Mouse (Mus musculus): ENCODE data around the gene Cd59a.
"Not testable (repeated sequence)": the region's sequence is repeated elsewhere in the genome, so short reads cannot be mapped to it uniquely, and the experiment has no call there.

The Cd59a gene

DNA sequence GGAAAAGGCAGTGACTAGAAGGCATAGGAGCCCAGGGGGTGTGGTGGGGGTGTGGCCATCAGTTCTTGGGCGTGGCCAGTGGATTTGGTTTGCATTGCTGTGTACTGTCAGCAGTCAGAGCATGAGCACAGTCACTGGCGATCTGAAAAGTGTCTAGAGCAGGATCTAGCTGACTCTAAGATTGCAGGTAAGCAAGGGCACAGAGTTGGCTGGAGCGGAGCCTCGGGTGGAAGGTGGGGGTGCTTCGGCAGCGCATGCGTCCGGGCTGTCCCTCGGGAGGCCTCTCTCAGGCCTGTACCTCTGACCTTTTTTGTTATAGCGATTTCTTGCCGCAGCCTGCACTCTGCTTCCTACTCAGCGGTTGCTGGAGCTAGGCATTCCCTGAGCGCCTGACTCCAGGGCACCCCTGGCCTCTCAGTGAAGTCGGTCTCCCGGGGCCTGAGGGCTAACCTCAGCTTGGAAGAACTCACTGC lies at the start of gene Cd59a:
Cd59a (plus strand) TSS at position 61 of the 473 bp plus-strand sequence.
- in situ Hi-C loops (cut with MboI, MseI): no loop called here

GRCm38 (mm10) chr2:104058381-104058780 lies 37.2 kb upstream of the Cd59a start:
- in situ Hi-C loops (cut with MboI, MseI): no loop called here

- in situ Hi-C loops (cut with MboI, MseI): no loop called here
Observed at GRCm38 (mm10) chr2:104058954-104059353, 36.6 kb upstream of the Cd59a start.

DNA sequence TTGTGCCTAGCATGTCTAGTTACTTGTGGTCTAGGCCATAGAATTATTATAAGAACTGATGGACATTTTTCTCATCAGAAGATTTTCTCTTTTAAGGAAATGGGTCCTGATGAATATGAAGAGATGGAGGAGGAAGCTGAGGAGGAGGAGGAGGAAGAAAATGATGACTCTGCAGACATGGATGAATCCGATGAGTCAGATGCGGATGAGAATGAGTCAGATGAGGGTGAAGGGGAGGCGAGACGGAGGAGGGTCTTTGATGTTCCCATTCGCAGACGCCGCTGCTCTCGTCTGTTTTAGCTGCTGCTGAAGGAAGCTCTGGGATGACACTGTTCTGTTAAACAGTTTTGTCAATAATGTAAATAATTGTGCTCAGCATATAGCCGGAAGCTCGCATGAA lies 35.8 kb upstream of the Cd59a start:
- in situ Hi-C loops (cut with MboI, MseI): no loop called here

DNA sequence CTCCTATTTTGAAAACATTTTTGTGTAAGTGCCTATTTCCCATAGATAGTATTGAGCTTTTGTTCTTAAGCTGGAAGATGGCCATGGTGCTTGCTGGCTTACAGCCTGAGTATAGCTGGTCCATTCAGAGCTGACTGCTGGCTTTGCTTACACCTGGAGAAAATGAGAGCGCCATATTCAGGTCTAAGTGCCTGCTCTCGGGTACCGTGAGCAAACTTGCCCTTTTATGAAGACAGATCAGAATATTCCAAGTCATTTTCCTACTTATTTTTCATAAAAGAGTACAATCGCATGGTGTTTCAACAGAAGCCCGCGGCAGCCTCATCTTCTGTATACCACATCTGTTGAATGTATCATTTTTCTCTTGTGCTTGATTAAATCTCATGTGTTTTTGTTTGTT lies 34.6 kb upstream of the Cd59a start:
- in situ Hi-C loops (cut with MboI, MseI): no loop called here

- in situ Hi-C loops (cut with MboI, MseI): no loop called here
Observed at GRCm38 (mm10) chr2:104062665-104063064, 32.9 kb upstream of the Cd59a start.

DNA sequence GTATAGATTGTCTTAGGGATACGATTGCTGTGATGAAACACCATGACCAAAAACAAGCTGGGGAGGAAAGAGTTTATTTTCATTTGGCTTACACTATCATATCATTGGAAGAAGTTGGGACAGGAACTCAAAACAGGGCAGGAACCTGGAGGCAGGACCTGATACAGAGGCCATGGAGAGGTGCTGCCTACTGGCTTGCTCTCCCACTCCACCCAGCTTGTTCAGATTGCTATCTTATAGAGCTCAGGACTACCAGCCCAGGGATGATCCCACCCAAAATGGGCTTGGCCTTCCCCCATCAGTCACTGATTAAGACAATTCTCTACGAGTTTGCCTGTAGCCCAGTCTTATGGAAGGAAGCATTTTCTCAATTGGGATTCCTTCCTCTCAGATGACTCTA lies 31.4 kb upstream of the Cd59a start:
- in situ Hi-C loops (cut with MboI, MseI): no loop called here

GRCm38 (mm10) chr2:104065526-104065925 lies 30.1 kb upstream of the Cd59a start, which contains the start of gene Gm10912:
Gene Gm10912, plus strand, starts transcription at chr2:104065826.
- in situ Hi-C loops (cut with MboI, MseI): not testable (repeated sequence)

GRCm38 (mm10) chr2:104068450-104068849 lies 27.2 kb upstream of the Cd59a start, which contains the start of gene Gm10799:
Gene Gm10799, minus strand, starts transcription at chr2:104068550.
- in situ Hi-C loops (cut with MboI, MseI): not testable (repeated sequence)

GRCm38 (mm10) chr2:104069704-104070185 lies 25.9 kb upstream of the Cd59a start, which contains the start of gene Cd59b:
Gene Cd59b, plus strand, starts transcription at chr2:104069849.
- in situ Hi-C loops (cut with MboI, MseI): no loop called here

DNA sequence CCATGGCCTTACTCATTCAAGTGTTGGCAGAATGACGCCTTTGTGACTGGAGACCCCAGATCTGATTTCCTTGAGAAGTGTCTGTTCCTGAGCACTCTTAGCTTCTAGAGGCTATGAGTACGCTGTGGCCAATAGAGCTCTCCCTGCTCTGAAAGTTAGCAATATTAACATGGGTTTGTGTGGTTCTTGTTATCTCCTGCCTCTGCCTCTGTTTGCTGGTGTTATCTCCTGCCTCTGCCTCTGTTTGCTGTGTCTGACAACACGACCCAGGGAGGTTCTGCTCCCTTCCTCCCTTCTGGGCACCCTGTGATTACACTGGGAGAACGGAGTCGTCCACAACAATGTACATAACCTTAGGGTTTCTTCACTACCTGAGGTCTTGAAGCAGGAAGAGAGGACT lies 17.3 kb upstream of the Cd59a start:
- in situ Hi-C loops (cut with MboI, MseI): not testable (repeated sequence)

DNA sequence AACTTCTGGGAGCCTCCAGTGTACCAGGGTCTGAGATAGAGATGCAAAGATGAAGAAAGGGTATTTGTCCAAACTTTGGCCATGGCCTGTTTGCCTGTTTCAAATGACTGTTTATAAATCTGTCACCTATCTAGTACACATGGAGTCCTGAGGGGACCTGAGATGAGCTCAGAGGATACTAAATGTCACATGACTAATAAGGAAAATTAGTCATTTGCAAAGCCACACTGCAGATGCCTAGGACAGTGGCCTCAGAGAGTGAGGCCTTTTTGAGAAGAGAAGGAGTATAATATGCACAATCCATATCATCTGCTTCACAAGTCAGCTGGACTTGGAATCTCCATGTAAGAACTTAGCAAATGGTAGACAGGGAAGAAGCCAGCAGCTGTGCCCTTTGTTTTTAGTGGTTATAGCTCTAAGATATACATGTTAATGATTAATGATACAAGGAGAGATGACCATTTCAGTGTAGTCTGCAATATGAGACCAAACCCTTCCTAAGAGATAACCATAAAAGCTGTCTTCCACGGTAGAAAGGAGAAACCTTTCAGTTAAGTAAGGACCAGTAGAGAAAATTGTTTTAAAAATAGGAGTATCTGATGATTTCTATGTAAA lies 14.1 kb upstream of the Cd59a start:
- in situ Hi-C loops (cut with MboI, MseI): not testable (repeated sequence)

GRCm38 (mm10) chr2:104082474-104082873 lies 13.1 kb upstream of the Cd59a start:
- in situ Hi-C loops (cut with MboI, MseI): no loop called here

DNA sequence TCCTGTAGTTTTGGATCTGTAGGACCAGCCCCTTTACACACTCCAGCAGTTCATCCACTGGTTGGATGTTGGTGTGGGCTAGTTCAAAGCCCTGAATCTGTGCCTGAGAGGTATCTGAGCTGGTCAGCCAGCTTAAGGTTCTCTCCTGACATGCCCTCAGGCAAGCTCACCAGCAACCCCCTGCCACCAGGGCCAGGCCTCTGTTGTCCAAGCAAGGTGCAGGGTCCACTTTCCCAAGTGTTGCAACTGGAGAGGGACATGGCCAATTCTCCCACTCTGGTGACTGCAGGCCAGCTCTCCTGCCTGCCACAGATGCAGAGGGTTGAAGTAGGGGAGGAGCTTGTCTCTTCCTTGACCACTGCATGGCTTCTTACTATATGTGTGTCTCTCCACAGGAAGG lies 11.6 kb upstream of the Cd59a start:
- in situ Hi-C loops (cut with MboI, MseI): not testable (repeated sequence)

DNA sequence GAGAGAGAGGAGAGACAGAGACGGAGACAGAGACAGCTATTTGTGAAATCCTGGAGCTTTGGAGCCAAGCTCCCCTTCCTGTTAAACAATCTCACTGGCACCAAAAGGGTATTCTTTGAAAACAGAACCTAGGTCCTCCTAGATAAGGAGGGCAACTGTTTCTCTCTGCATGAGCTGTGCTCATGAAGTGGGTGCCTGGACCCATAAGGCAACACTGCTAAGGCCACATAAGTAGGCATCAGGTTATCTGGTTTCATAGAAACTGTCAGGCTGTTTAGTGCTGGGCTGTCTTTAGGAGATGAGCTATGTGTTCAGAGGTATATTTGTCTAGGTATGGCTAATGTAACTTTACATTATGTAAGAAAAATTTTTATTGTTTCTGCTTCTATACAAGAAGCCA lies 8.0 kb upstream of the Cd59a start:
- in situ Hi-C loops (cut with MboI, MseI): loop anchor here (5.0 kb wide), 1 partner anchor 75 kb away; no protein-coding TSS in a partner anchor

GRCm38 (mm10) chr2:104093305-104093704 lies 2.3 kb upstream of the Cd59a start:
- in situ Hi-C loops (cut with MboI, MseI): no loop called here

GRCm38 (mm10) chr2:104096256-104096655 lies 655 bp downstream of the Cd59a start:
- in situ Hi-C loops (cut with MboI, MseI): no loop called here

DNA sequence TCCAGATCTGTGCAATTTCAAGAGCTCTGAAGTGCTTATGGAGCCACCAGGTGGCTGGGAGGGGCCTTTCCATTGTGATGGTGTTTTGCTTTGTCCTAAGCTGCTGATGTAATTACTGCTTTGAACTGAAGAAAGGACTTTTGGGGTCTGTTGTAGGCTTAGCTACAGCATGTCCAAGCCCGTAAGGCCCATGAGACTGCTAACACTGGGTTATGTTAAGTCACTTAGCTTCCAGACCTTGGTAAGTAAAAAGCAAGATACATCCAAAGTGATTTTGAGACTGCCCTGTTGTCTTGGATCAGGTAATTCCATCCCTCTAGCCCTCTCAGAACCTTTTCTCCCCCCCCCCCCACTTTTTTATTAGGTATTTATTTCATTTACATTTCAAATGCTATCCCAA lies 1.2 kb downstream of the Cd59a start:
- in situ Hi-C loops (cut with MboI, MseI): not testable (repeated sequence)

- in situ Hi-C loops (cut with MboI, MseI): not testable (repeated sequence)
Observed at GRCm38 (mm10) chr2:104097396-104097795, 1.8 kb downstream of the Cd59a start.

- in situ Hi-C loops (cut with MboI, MseI): no loop called here
Observed at GRCm38 (mm10) chr2:104098529-104099230, 3.1 kb downstream of the Cd59a start.

DNA sequence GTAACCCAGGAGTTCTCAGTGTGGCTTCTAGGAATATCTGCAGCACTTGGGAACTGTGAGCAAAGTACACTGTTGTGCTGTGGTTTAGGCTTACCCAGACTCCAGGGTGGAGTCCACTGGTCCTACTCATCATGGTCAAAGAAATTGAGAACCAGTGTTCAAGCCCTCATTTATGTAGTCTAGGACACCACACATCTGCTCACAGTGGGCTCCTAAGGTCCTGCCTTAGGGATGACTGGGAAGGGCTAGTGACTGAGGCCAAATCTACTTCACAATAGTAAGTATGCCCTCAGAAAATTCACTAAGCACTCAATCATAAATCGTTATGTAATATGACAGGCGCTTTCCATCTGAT lies 3.6 kb downstream of the Cd59a start:
- in situ Hi-C loops (cut with MboI, MseI): no loop called here

DNA sequence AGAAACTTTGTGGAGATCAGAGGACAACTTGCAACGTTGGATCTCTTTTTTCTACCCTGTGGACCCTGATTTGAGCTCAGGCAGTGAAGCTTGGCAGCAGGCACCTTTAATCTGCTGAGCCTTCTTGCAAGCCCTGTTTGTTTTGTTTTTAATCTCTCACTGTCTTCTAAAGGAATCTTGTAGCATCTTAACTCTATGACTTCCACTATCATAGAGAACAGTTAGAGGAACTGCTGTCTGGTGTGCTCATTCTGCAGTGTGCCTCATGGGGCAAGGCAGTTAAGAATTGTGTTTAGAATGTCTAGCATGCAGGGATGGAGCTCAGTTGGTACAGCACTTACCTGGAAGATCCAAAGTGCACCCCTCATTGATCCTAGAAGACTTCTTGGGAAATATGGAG lies 4.3 kb downstream of the Cd59a start:
- in situ Hi-C loops (cut with MboI, MseI): no loop called here

DNA sequence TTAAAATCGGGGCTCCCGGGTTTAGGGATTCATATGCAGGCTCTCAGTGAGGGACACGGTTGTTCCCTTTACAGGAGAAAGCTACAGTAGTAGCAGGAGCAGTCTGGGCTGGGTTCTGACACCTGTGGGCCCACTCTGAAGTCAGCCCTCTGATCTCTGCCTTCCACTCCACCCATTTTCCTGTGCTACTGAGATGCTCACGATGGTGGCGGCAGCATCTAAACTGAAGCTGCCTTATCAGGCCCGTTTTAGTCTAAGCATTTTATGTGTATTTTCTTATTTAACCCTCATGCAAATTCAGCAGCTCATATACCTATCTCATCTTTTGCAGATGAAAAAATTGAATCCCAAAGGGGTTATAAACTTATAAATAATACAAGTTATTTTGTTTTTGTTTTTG lies 9.2 kb downstream of the Cd59a start:
- in situ Hi-C loops (cut with MboI, MseI): no loop called here

Data from T-helper 2 cell (primary cell).